Mouse (Mus musculus) forelimb bud, embryonic 11.5 days (tissue): ENCODE measurements around the gene Oxld1.

ENCODE experiments used
- DNase-seq: peaks from one replicate; pipeline ENCODE4 v3.0.0-alpha.2; 2012; ENCODE audit warnings: low read depth, low spot score

Gene Oxld1

GRCm38 (mm10) chr11:120457772-120458751 is at the start of gene Oxld1, which contains the start of gene Ccdc137:
TSS of gene Oxld1 (minus strand) at chr11:120458068.
TSS of gene Ccdc137 (plus strand) at chr11:120458115.
- DNase-seq = peak; percentile 78

GRCm38 (mm10) chr11:120506899-120507298 is 49.0 kb upstream of the Oxld1 start:
- DNase-seq = no peak

GRCm38 (mm10) chr11:120505661-120506060 is 47.8 kb upstream of the Oxld1 start:
- DNase-seq = no peak

- DNase-seq = no peak
Observed at GRCm38 (mm10) chr11:120501701-120502100, 43.8 kb upstream of the Oxld1 start.

GRCm38 (mm10) chr11:120501018-120501417 is 43.1 kb upstream of the Oxld1 start:
- no peak for DNase-seq

- no peak for DNase-seq
Observed at GRCm38 (mm10) chr11:120500357-120500756, 42.5 kb upstream of the Oxld1 start.

GRCm38 (mm10) chr11:120499894-120500293 is 42.0 kb upstream of the Oxld1 start:
- DNase-seq = no peak

- DNase-seq = no peak
Observed at GRCm38 (mm10) chr11:120498891-120499290, 41.0 kb upstream of the Oxld1 start.

GRCm38 (mm10) chr11:120498226-120498625 is 40.4 kb upstream of the Oxld1 start:
- DNase-seq = no peak

GRCm38 (mm10) chr11:120497436-120497835 is 39.6 kb upstream of the Oxld1 start:
- no peak for DNase-seq

- DNase-seq = no peak
Observed at GRCm38 (mm10) chr11:120493911-120494310, 36.0 kb upstream of the Oxld1 start.

GRCm38 (mm10) chr11:120493351-120493750 is 35.5 kb upstream of the Oxld1 start:
- DNase-seq = no peak

GRCm38 (mm10) chr11:120492878-120493203 is 35.0 kb upstream of the Oxld1 start:
- no peak for DNase-seq

- DNase-seq = peak; percentile 51
Observed at GRCm38 (mm10) chr11:120492024-120492877, 34.4 kb upstream of the Oxld1 start.

GRCm38 (mm10) chr11:120491317-120492023 is 33.6 kb upstream of the Oxld1 start, which contains the start of gene Slc25a10:
TSS of gene Slc25a10 (plus strand) at chr11:120491840.
- peak; percentile 84 for DNase-seq

GRCm38 (mm10) chr11:120490291-120491046 is 32.6 kb upstream of the Oxld1 start:
- no peak for DNase-seq

- DNase-seq = peak; percentile 88
Observed at GRCm38 (mm10) chr11:120489054-120489761, 31.3 kb upstream of the Oxld1 start.

- no peak for DNase-seq
Observed at GRCm38 (mm10) chr11:120488516-120488915, 30.6 kb upstream of the Oxld1 start.

- DNase-seq = no peak
Observed at GRCm38 (mm10) chr11:120485251-120485650, 27.4 kb upstream of the Oxld1 start.
